Mouse (Mus musculus) midbrain, embryonic 12.5 days (tissue): ENCODE results near the gene Rnf144a. TPM values are rescaled to one million over a fixed set of nuclear protein-coding genes. Genes with fewer than 3 reads are reported as not detected.
"Not testable (repeated sequence)": the region's sequence is repeated elsewhere in the genome, so short reads cannot be mapped to it uniquely, and the experiment has no call there.

Source experiments
- ATAC-seq: fragments of 200-750 bp; cut with Nextera tagmentation; 2 replicates; pipeline ENCODE4 v1.8.0; 2017; ENCODE audit warnings: low read depth, moderate TSS enrichment, moderate library complexity; ENCODE audit not compliant: low FRiP score
- H3K27ac ChIP-seq: fragments of 300-500 bp; sonication (generic); replicated peaks from 2 replicates; pipeline ENCODE4 v1.5.1; 2016; ENCODE audit warnings: mild to moderate bottlenecking
- H3K27me3 ChIP-seq: fragments of 300-500 bp; sonication (generic); 2 replicates; pipeline ENCODE4 v1.6.1; 2016; ENCODE audit warnings: mild to moderate bottlenecking
- H3K36me3 ChIP-seq: fragments of 300-500 bp; sonication (generic); 2 replicates; pipeline ENCODE4 v1.6.1; 2016
- H3K4me1 ChIP-seq: fragments of 300-500 bp; sonication (generic); 2 replicates; pipeline ENCODE4 v1.6.1; 2016
- H3K4me2 ChIP-seq: fragments of 300-500 bp; sonication (generic); replicated peaks from 2 replicates; pipeline ENCODE4 v1.6.1; 2016; ENCODE audit warnings: mild to moderate bottlenecking, moderate library complexity
- H3K4me3 ChIP-seq: fragments of 300-500 bp; sonication (generic); 2 replicates; pipeline ENCODE4 v1.5.1; 2016; ENCODE audit warnings: mild to moderate bottlenecking
- H3K9ac ChIP-seq: fragments of 300-500 bp; sonication (generic); replicated peaks from 2 replicates; pipeline ENCODE4 v1.6.1; 2016; ENCODE audit warnings: mild to moderate bottlenecking, moderate library complexity
- H3K9me3 ChIP-seq: fragments of 300-500 bp; sonication (generic); 2 replicates; pipeline ENCODE4 v1.6.1; 2016; ENCODE audit warnings: mild to moderate bottlenecking
- WGBS: fragments of 180-500 bp; shearing (Covaris S2); methylation state at CpG from one replicate; pipeline ENCODE4 v1.1.7; 2016; 5-methylcytosine and 5-hydroxymethylcytosine counted together
- polyA plus RNA-seq: library from polyadenylated mRNA; unstranded; fragments of >200 nt; fragmentation: Nextera tagmentation; extraction: Ambion mirVana; gene quantifications from 2 replicates; pipeline ENCODE4 v1.2.1, GENCODE M21; 2016

The Rnf144a gene
- polyA plus RNA-seq, 1 experiment from 2014 or later = 43.4 TPM

- Histone ChIP-seq H3K27me3 (no peaks in the 10 kb centered on the region), H3K9me3 (no peaks in the 10 kb centered on the region), H3K36me3 (no peaks in the 10 kb centered on the region), H3K27ac (no peak overlapping the region), H3K4me2 (no peak overlapping the region), H3K9ac (no peak overlapping the region), H3K4me1 (no peaks in the 10 kb centered on the region), H3K4me3 (no peak overlapping the region)
- 87% methylated on average over 4 of the region's 4 CpGs for WGBS
- no peak for ATAC-seq
Observed at GRCm38 (mm10) chr12:26436334-26436733, 21.3 kb upstream of the Rnf144a start.

DNA sequence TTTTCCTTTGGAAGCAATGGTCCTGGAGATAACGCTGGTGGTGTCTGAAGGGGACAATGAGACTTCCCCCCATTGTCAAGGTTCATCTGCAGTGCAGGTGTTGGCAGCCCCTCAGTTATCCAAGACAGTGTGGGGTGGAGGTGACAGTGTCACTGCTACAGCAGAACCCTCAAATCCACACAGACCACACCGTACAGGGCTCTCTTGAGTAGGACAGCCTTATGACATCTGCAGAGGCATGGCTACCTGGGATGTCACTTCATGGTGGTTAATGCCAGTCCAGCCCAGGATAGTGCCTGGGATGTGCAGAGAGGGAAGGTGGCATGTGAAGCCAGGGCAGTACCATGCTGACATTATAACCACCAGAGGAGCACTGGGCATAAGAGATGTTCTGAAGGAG lies 13.7 kb upstream of the Rnf144a start:
- not testable (repeated sequence) for H3K9ac ChIP-seq, ATAC-seq, H3K36me3 ChIP-seq, H3K9me3 ChIP-seq, H3K4me3 ChIP-seq, H3K27ac ChIP-seq, H3K27me3 ChIP-seq, H3K4me2 ChIP-seq, H3K4me1 ChIP-seq
- 92% methylated on average over 2 of the region's 2 CpGs for WGBS

GRCm38 (mm10) chr12:26424841-26425240 lies 9.8 kb upstream of the Rnf144a start:
- Histone ChIP-seq H3K9ac (no peak overlapping the region), H3K9me3 (no peaks in the 10 kb centered on the region), H3K4me3 (no peak overlapping the region), H3K27ac (no peak overlapping the region), H3K36me3 (no peaks in the 10 kb centered on the region), H3K4me1 (no peaks in the 10 kb centered on the region), H3K4me2 (no peak overlapping the region), H3K27me3 (no peaks in the 10 kb centered on the region)
- WGBS = 97% methylated on average over 2 of the region's 2 CpGs
- no peak for ATAC-seq

DNA sequence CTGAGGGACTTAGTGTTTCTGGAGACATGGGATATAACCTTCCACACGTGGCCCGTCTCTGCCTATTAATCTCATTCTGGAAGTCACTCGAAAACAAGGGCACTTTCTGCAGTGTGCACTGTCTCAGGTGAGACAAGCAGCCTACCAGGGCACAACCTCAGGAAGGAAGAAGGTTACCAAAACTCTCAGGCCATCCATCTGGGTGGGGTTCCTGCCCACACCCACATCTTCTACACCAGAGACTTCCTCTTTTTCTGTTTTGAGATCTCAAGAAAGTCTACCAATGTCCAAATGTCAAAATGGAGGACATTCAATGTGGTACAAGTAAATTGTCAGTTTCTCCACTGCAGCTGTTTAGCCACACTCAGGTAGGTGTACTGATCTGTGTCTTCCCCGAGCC lies 3.3 kb upstream of the Rnf144a start:
- WGBS = 84% methylated on average over 4 of the region's 4 CpGs
- Histone ChIP-seq H3K4me3 (no peak overlapping the region), H3K27ac (no peak overlapping the region), H3K4me1 (peaks cover 11% of the 10 kb centered on the region), H3K9me3 (no peaks in the 10 kb centered on the region), H3K9ac (no peak overlapping the region), H3K27me3 (no peaks in the 10 kb centered on the region), H3K36me3 (no peaks in the 10 kb centered on the region), H3K4me2 (no peak overlapping the region)
- no peak for ATAC-seq

DNA sequence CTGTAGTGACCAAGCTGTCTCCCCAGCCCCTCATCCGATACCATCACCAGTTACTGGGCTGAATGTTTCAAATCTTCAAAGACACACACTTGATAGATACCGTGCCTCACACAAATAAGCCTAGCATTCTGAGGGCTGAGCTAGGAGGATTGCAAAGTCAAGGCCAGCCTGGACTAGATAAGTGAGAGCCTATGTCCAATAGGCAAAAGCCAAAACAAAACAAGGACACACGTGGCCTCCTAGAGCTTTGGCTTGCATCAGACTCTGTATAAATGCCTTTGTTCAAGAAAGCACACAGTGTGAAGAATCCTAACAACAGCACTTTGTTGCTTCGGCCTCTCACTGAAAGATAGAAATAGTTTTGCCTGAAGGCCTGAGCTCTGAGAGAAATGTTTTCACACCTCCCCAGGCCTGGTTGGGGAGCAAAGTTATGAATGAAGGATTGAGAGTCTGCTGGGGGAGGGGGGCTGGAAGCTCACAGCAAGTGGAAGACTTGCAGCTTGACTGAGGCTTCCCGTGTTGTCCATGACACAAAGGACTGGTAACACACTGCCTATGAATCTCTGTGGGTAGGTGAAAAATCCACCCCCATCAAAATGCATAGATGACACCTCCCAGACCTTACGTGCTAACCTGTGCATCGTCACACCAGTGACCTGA lies 1.7 kb upstream of the Rnf144a start:
- Histone ChIP-seq H3K9ac (no peak overlapping the region), H3K27ac (no peak overlapping the region), H3K4me1 (peaks cover 27% of the 10 kb centered on the region), H3K9me3 (no peaks in the 10 kb centered on the region), H3K36me3 (no peaks in the 10 kb centered on the region), H3K27me3 (no peaks in the 10 kb centered on the region), H3K4me2 (no peak overlapping the region), H3K4me3 (no peak overlapping the region)
- 74% methylated on average over 7 of the region's 7 CpGs for WGBS
- ATAC-seq = no peak

DNA sequence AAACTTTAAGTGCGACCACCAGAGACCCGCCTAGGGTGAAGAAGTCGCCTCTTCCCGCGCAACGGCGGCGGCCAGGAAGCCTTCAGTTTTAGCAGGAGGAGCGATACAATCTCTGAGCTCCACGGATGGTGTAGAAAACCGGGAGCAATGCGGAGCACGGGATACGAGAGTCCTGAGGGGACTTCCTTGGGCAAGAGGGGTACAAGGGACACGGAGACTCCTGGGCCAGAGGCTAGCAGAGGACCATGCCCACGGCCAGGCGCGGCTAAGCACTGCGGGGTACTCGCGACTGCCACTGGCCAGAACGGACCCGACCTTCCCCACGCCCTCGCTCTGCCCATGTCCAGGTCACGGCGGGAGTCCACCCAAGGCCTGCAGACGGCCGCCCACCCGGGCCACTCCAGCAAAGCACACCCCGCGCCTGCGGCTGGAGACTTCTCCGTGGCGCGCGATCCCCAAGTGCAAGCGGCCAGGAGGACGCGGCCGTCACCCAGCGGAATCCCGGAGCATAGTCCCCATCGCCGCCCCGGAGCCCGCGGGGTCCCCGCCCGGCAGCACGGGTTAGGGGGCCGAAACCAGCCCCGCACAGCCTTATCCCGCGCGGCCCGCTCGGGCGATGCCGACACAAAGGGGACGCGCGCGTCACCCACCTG lies 477 bp downstream of the Rnf144a start:
- Histone ChIP-seq H3K36me3 (no peaks in the 10 kb centered on the region), H3K9ac (peak overlapping the region; percentile 98)
- peak; percentile 81 for ATAC-seq

GRCm38 (mm10) chr12:26413961-26414411 lies 1.1 kb downstream of the Rnf144a start:
- ATAC-seq = no peak
- Histone ChIP-seq H3K27ac (no peak overlapping the region), H3K9ac (peak overlapping the region; percentile 98), H3K27me3 (no peaks in the 10 kb centered on the region), H3K4me2 (peak overlapping the region; percentile 73), H3K9me3 (no peaks in the 10 kb centered on the region), H3K4me1 (peaks cover 34% of the 10 kb centered on the region), H3K36me3 (peaks cover 2% of the 10 kb centered on the region), H3K4me3 (peak overlapping the region; percentile 91)
- 5% methylated on average over 8 of the region's 8 CpGs for WGBS

More for the DNA sequence above, 477 bp downstream of the Rnf144a start:
- H3K4me3 ChIP-seq = peak overlapping the region; percentile 91
- peak overlapping the region; percentile 81 for H3K27ac ChIP-seq
- H3K27me3 ChIP-seq = no peaks in the 10 kb centered on the region
- H3K4me2 ChIP-seq = peak overlapping the region; percentile 73
- H3K9me3 ChIP-seq = no peaks in the 10 kb centered on the region
- under 1% methylated on average over 64 of the region's 64 CpGs for WGBS
- peaks cover 31% of the 10 kb centered on the region for H3K4me1 ChIP-seq

DNA sequence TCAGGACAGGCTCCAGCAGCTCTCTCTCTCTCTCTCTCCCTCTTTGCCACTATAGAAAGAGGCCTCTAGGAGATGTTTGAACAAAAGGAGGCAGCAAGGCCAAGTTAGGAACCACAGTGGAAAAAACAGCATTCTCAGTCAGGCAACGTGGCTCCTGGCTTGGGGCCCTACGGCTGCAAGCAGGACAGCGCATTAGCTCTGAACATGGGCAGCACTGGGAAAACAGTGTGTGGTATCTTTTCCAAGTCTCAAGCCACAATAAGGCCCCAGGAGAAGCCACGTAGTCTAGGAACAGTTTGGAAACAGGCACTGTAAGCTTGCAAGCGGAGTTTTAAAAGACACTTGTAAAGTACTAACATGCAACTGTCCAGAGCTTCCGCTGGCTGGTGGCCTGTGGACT lies 2.3 kb downstream of the Rnf144a start:
- ATAC-seq = no peak
- peaks cover 38% of the 10 kb centered on the region for H3K4me1 ChIP-seq

GRCm38 (mm10) chr12:26411841-26412450 lies 3.1 kb downstream of the Rnf144a start:
- Histone ChIP-seq H3K27ac (no peak overlapping the region), H3K27me3 (no peaks in the 10 kb centered on the region), H3K9me3 (no peaks in the 10 kb centered on the region), H3K4me2 (peak overlapping the region; percentile 73; the same call in 1 of the 2 replicates), H3K36me3 (peaks cover 11% of the 10 kb centered on the region), H3K9ac (no peak overlapping the region), H3K4me3 (no peak overlapping the region), H3K4me1 (peaks cover 38% of the 10 kb centered on the region)
- WGBS = 79% methylated on average over 10 of the region's 10 CpGs
- ATAC-seq = no peak

More for the DNA sequence above, 2.3 kb downstream of the Rnf144a start:
- WGBS = 81% methylated on average over 6 of the region's 6 CpGs
- Histone ChIP-seq H3K9me3 (no peaks in the 10 kb centered on the region), H3K27me3 (no peaks in the 10 kb centered on the region), H3K4me3 (0 out of 2 replicates have a peak overlapping the region, but pooled peaks have one; percentile 91), H3K27ac (no peak overlapping the region), H3K4me2 (peak overlapping the region; percentile 73), H3K9ac (no peak overlapping the region; the same call in 1 of the 2 replicates), H3K36me3 (peaks cover 11% of the 10 kb centered on the region)

GRCm38 (mm10) chr12:26410443-26410842 lies 4.6 kb downstream of the Rnf144a start:
- peaks cover 38% of the 10 kb centered on the region for H3K4me1 ChIP-seq
- no peaks in the 10 kb centered on the region for H3K27me3 ChIP-seq
- no peak overlapping the region for H3K4me3 ChIP-seq
- H3K4me2 ChIP-seq = no peak overlapping the region
- no peak overlapping the region for H3K9ac ChIP-seq
- H3K36me3 ChIP-seq = peaks cover 11% of the 10 kb centered on the region
- no peak for ATAC-seq
- H3K27ac ChIP-seq = no peak overlapping the region
- 96% methylated on average over 3 of the region's 3 CpGs for WGBS
- no peaks in the 10 kb centered on the region for H3K9me3 ChIP-seq

DNA sequence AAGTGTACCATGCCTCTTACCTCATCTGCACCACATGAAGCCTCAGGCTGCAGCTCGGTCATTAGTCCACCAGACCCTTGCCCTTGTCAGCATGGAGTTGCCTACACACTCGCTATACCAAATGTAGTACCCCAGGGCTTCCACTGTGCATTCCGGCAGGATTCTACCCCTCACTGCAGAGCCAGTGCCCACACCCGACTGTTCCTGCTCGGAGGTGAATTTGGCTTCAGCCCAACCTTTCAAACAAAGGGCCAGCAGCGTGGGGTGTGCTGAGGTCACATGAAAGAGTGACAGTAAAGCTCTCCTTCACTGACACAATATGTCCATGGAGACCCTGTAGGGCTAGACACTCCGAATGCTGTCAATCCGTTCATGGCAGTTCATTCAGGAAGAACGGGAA lies 6.3 kb downstream of the Rnf144a start:
- Histone ChIP-seq H3K27ac (no peak overlapping the region), H3K9me3 (no peaks in the 10 kb centered on the region), H3K4me2 (no peak overlapping the region), H3K27me3 (no peaks in the 10 kb centered on the region), H3K4me3 (no peak overlapping the region), H3K4me1 (peaks cover 30% of the 10 kb centered on the region), H3K36me3 (peaks cover 26% of the 10 kb centered on the region), H3K9ac (no peak overlapping the region)
- ATAC-seq = no peak
- 74% methylated on average over 9 of the region's 9 CpGs for WGBS
